Mouse (Mus musculus): Measurements from ENCODE around the gene Gpd1.

DNA sequence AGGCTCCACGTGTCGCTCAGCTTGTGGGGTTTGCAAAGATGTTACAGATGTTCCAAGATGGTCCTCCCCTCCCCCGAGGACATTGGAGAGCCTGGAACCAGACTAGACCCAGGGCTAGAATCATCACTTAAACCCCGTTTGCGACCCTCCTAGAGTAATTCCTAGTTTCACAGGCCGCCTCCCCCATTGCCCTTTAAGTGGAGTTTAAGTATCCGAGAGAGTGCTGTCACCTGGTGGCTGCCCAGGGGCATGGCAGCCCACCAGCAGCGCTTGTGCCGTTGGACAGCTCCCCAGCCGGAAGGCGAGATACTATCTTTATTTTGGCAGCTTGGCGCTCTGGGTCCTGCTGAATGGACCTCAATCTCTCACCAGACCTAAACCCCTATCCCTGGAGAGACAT is 48.4 kb upstream of the Gpd1 start:
- no peak for TF ChIP-seq USF1 (IDR thresholded peaks at IDR 0.05; ENCODE audit: low read depth, low read length)
- TF ChIP-seq ZNF384 (IDR thresholded peaks at IDR 0.05; ENCODE audit: low read depth, low read length): no peak
- no peak for TF ChIP-seq E2F4 (IDR thresholded peaks at IDR 0.05; ENCODE audit: insufficient replicate concordance, low read depth, low read length)
- TF ChIP-seq MEF2A (IDR thresholded peaks at IDR 0.05; ENCODE audit: borderline replicate concordance, low read depth, low read length): no peak
